Mouse (Mus musculus): ENCODE data around the gene Gm14781. TPM values are rescaled to one million over a fixed set of nuclear protein-coding genes. Genes with fewer than 3 reads are reported as not detected.
"Not testable (repeated sequence)": the region's sequence is repeated elsewhere in the genome, so short reads cannot be mapped to it uniquely, and the experiment has no call there.

Gm14781 gene
- not detected in 2 replicates for polyA plus RNA-seq (2016; fragmentation: Nextera tagmentation; extraction: Ambion mirVana)

DNA sequence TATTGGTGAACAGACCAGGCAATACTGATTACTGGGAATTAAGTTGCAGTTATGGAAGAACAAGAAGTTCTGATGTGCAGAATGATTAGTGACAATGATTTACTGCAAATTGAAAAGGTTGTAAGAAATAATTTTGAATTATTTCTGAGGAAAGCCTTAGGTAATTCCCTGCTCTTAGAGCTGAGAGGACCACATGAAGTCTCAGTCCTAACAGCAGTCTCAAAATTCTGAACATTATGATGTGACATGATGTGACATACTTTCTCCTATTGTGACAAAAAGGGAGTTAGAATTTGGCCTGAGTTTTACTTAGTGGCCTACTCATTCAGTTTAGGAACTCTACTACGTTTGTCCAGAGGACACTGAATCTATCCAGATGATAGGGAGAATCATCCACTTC is at the start of gene Gm14781:
Gm14781 (plus strand) TSS at position 301 of the 400 bp plus-strand sequence.
- H3K9me3 ChIP-seq; H3K4me1 ChIP-seq; H3K9ac ChIP-seq (replicated peaks); H3K27me3 ChIP-seq; H3K4me2 ChIP-seq (replicated peaks); H3K27ac ChIP-seq (replicated peaks); ATAC-seq (ENCODE audit: low FRiP score, low read depth); H3K4me3 ChIP-seq; H3K36me3 ChIP-seq: not testable (repeated sequence)
- WGBS: 69% methylated on average over 1 of the region's 1 CpGs

DNA sequence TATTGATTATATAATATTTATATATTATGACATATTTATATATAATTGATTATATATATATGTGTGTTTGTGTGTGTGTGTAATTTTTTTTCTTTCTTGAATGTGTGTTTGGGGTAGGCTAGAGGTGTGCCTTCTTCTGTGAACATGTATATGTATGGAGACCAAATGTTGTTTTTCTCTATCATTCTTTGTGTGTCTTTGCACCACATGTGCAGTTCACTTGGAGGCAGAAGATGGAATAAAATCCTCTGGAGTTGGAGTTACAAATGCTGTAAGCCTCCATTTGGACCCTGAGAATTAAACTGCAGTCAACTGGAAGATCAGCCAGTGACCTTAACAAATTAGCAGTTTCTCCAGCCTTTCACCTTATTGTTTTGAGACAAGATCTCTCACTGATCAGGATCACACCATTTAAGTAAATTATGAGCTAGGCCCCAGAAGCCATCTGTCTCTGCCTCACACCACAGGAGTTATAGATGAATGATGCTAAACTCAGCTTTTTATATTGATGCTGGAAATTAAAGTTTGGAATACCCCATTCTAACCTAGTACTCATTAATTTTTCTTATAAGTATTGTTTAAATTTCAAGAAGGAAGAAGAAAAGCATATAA is 23.1 kb downstream of the Gm14781 start:
- H3K4me1 ChIP-seq; H3K9ac ChIP-seq (replicated peaks); ATAC-seq (ENCODE audit: low FRiP score, low read depth); H3K4me3 ChIP-seq; H3K4me2 ChIP-seq (replicated peaks); H3K27ac ChIP-seq (replicated peaks); H3K9me3 ChIP-seq; H3K27me3 ChIP-seq; H3K36me3 ChIP-seq: not testable (repeated sequence)

Other genes with a start within 250 kb of the Gm14781 start
- gene Gm5072, start 239.7 kb upstream of the Gm14781 start, polyA plus RNA-seq (2016; fragmentation: Nextera tagmentation; extraction: Ambion mirVana): not detected in 2 replicates
- not detected in 2 replicates for gene Gm8914, start 152.1 kb upstream of the Gm14781 start, polyA plus RNA-seq (2016; fragmentation: Nextera tagmentation; extraction: Ambion mirVana)
- gene 1700084M14Rik, start 56.3 kb upstream of the Gm14781 start, polyA plus RNA-seq (2016; fragmentation: Nextera tagmentation; extraction: Ambion mirVana): not detected in 2 replicates
- not detected in 2 replicates for gene Mageb5, start 150.8 kb downstream of the Gm14781 start, polyA plus RNA-seq (2016; fragmentation: Nextera tagmentation; extraction: Ambion mirVana)